Mouse (Mus musculus): ENCODE data around the gene Gfap.

Gfap gene

DNA sequence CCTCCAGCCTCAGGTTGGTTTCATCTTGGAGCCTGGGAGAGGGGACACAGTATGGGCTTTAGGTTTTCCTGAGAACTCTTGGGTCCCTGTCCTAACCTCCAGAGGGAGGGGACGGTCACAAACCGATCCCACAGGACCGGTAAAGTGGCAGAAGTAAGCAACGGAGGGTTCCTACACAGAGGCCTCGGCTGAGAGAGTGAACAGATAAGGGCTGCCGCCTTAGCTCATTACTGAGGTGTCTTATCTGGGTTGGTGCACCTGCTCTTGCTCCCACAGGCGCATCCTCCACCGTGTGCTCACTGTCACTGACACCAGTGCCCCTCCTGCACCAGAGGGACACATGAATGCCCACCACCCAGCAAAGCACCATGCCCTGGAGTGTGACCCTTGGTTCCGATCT, 4.9 kb downstream of the Gfap start:
- no peak for DNase-seq

DNA sequence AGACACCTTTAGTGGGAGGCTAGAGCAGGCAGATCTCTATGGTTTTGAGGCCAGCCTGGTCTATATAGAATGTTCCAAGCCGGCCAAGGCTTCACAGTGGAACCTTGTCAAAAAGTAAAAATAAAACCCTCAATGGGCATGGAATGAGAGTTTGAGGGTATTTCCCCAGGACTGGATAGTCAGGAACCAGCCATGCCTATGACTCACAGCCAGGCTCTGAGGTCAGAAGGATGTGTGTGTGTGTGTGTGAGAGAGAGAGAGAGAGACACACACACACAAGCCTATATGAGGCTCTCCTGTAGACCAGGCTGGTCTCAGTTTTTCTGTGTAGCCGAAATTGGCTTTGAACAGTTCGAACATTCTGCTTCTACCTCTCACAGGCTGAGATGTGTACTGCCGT, 6.0 kb downstream of the Gfap start:
- no peak for DNase-seq

DNA sequence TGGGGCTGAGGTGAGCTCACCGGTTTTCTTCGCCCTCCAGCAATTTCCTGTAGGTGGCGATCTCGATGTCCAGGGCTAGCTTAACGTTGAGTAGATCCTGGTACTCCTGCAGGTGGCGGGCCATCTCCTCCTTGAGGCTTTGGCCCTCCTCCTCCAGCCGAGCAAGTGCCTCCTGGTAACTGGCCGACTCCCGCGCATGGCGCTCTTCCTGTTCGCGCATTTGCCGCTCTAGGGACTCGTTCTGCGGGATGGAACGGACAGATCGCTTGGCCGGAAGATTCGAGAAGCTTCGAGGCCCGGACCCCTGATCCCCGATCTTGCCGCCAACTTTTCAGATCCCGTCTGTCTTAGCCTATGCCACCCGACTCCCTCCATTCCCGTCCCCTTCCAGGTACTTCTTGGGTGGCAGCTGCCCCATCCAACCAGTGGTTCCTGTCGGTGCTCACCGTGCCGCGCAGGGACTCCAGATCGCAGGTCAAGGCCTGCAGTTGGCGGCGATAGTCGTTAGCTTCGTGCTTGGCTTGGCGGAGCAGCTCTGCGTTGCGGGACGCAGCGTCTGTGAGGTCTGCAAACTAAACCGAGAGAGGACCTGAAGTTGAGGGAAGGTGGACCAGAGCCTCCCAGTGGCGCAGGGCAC, 7.6 kb downstream of the Gfap start:
- peak; percentile 87 for DNase-seq

DNA sequence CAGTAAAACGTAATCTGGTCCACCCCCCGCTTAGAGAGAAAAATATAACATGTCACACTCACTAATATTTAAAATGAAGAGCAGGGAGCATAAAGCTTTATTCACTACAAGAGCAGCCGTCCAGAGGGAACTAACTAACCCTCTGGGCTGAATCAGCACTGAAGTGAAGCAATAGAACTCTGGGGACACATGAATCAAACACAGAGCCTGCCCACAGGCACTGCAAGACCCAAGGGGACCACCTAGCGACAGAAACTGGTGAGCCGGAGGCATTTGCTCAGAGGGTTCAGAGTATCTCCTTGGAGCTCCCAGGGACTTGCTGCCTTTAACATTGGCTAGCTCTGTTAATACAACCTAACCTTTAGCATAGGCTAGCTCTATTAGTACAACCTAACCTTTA, 10.6 kb downstream of the Gfap start:
- no peak for DNase-seq

DNA sequence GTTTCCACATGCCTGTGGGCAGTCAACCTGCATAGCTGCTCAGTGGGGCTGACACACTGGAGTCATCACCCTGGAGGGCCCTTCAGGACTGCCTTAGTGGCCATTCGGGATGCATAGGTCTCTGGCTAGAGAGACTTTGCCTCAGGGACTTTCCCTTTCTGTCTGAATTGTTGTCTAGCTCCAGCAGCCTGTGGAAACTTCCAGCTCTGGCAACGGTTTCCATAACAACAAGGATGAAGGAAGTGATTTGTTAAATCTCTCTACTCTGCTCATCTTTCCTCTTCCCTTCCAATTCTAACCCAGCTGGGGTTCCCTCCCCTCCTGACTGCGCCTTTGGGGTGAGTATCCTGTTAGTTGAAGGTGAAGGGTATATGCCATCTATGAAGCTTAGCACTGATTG, 12.6 kb downstream of the Gfap start:
- no peak for DNase-seq

DNA sequence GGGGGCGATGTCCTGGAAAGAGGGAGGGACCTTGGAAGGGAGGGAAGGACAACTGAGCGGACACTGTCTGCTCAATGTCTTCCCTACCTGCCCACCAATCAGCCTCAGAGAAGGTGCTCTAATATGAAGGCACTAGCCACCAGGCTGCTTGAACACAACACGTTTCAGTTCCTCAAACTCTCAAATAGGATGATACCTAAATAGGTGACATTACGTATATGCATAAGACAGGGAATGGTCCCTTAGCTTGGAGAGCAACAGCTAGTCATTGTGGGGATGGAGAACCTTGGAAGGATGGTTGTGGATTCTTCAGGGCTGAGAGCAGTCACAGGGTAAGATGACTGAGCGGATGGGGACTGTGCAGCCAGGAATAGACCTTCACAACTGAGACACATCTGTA, 13.3 kb downstream of the Gfap start:
- no peak for DNase-seq

DNA sequence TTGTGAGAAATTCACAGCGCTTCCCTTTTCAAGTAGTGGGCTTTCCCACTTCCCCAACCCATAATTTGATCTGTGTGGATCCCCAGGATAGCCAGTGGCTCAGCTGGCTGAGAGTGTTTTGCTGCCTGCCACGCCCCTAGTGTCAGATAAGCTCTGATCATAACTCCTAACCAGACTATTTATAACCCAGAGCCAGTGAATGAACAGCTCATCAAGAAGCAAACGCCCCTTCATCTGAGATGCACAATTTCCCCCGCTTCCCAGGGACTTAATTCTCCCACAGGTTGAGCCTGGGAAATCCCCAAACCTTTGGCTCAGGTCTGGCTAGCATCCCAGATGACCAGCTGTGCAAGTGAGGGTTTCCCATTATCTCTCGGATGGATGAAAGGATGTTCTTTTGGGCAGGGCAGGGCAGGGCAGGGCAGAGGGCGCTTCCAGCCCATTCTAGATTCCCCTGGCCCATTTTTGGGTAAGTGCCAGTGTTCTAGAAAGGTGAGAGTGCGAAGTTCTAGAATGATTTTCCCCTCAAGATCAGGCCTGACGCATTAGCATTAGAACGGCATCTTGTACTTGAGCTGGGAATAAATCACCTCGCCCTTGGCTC, 16.0 kb downstream of the Gfap start, which contains the start of gene Fam187a:
Fam187a (plus strand) TSS at position 554 of the 604 bp plus-strand sequence.
- no peak for DNase-seq

DNA sequence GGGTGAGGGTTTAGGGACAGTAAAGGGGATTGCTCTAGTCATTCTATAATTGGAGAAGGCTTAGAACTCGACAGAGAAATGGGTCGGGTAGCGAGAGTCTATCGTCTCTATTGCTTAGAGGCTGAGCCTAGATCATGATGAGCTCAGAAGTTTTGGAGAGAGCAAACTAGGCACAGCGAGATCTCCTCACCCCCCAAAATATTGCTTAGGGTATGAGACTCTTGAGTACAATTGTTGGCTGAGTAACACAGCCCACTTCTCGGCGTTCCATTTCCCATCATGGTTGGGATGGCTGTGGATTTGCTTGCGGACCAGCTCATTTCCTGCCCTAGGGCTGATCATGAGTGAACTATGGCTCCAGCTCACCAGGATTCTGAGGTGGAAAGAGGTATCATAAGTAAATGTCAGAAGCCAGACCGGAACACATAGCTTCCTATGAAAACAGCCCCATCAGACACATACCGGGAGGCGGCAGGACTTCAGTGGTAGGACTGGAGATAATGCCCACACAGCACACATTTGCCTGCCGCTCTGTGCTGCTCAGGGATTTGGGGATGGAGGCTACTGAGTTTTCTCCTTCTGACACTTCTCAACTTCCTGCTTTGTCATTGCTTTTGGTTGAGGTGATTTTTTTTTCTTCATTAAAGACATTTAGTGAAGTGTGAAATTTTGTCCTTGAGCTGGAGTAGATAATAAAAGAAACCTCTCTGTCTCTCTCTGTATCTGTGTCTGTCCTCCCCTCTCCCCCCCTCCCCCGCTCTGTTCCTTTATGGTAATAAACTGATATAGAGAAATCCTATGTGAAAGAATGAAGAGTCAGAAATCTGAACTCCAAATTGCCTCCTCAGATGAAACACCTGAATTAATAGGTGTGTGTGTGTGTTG, 19.2 kb downstream of the Gfap start:
- no peak for DNase-seq

DNA sequence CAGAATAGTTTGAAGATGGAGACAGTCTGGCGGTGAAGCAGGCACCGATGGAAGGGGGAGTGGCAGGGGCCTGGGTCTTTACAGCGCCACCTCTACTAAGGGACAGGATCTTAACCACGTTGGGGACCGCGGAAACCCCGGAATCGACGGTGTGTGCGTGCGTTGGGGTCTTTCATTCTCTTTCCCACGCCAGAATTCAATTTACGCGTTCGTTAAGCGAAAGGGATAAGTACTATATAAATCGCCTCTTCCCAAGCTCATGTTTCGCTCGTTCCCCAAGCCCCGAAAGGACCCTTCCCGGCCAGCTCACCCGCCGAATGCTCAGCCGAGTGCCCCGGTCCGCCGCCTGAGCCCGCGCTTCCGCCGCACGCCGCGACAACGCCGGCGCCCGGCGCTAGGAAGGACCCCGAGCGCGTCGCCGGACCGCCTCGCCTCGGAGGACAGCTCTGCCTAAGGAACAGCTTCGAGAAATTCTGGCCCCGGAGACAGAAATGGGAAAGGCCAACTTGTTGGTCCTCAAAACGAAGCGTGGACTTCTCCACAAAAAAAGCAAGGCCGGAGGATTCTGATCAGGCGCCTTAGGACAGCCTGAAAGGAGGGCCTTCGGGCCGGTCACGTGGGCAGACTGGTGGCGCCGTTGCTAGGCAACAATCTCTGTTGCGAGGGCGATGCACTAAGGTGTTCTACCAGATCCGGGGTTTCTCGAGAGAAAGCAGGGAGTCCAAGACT, 20.0 kb downstream of the Gfap start, which contains the start of the genes Eftud2 and Ccdc103:
Eftud2 (minus strand) TSS at position 401 of the 729 bp plus-strand sequence.
Ccdc103 (plus strand) TSS at position 620 of the 729 bp plus-strand sequence.
- peak; percentile 95 for DNase-seq

DNA sequence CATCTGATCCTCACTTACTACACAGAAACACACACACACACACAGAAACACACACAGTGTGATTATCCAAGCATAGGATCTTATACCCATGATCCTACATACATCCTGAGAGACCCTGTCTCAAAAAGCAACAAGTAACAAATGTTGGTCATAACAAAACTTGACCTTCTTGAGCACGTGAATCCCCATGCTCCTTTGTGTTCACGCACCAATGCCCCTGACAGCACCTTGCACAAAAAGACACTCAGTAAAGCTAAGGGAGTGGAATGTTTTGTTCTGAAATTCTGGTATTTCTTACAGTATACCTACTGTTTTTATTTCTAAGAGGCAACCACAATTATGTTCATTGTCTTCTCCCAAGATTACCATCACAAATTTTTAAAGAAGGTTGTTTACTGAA, 21.2 kb downstream of the Gfap start:
- DNase-seq = no peak

DNA sequence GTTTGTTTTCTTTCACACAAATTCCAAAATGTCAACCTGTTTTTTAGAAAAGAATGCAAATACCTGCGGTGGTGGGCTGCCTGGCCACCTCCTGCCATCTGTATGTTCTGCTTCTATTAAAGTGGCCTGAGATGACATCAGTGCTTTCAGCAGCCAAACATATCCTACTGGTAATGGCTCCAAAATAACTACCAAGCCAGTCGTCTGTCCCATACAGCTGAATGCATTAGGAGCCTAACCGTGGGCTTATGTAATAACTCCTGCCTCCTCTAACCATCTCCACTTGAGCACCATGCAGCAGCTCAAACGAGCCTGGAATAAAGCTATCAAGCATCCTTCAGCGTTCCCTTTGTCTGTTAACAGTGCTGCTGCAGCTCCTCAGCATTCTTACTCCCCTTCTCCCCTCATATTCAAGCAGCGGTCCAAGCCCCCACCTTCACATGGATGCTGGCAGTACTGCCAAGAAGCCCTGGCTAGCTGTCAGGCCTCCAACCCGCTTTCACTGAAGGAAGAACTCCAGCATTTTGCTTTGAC, 25.8 kb downstream of the Gfap start:
- DNase-seq = no peak

DNA sequence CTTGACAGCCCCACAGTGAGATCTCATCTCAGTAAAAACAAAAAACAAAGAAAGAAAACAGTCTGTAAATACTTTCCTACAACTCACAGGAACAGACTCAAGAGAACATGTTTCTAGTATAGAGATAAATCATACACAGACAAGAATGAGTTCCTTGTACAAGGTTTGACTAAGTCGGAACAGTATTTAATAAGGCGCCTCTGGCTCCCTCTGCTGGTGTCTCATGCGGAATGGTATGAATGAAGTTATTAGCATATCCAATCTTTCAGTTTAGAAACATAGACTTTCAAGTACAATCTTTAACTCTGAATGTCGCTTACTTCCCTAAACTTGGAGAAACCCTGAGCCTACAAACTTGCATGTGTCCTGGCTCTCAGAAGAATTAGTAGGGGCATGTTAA, 36.4 kb downstream of the Gfap start:
- peak; percentile 76 for DNase-seq

DNA sequence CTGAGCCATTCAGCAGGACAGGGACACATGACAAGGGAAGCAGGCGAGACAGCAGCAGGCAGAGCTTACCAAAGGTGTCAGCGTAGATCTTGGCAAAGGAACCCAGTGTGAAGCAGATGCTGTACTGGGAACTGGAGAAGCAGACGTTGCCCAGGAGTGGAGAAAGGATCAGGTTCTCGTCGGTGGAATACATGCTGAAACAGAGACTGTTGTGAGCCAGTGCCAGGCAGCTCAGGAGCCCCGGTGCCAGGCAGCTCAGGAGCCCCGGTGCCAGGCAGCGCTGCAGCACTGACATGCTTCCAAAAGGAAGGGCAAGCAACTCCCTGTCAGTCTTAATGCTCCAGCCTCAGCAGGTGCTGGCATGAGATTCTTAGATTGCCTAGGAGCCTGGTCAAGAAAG, 40.8 kb downstream of the Gfap start:
- no peak for DNase-seq

DNA sequence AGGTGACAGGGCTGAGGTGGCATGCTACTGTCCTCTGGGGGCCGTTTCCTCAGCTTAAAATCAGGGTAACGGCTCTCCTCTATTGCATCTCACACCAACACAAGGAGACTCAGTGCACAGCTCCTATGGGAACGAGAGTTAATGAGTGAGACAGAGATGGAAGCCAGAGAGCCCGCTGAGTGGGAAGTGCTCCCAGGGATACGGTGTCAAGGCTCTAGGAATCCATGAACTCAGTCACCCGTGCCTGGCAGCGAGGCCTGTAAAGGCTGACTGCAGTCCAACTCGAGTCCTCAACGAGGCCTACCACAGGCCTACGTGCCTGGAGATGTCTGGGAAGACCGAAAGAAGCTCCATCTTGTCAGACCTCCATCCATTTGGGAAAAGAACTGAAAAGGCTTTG, 41.8 kb downstream of the Gfap start:
- DNase-seq = no peak

DNA sequence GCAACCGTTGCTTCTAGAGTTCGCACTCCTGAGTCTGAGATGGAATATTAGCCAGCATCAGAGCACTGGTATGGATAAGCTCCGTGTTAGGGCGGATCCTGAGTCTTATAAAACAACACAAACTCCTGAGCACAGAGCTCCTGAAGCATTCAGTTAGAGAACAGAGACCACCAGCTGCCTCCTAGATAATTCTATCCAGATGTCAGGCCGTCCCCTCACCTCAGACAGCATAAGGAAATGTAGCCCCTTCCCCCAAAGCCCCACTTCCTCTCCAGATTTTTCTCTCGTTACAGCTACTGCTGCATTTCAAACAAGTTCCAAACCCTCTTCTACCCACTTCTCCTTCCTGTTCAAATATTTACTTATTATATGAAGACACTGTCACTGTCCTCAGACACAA, 44.8 kb downstream of the Gfap start:
- no peak for DNase-seq

DNA sequence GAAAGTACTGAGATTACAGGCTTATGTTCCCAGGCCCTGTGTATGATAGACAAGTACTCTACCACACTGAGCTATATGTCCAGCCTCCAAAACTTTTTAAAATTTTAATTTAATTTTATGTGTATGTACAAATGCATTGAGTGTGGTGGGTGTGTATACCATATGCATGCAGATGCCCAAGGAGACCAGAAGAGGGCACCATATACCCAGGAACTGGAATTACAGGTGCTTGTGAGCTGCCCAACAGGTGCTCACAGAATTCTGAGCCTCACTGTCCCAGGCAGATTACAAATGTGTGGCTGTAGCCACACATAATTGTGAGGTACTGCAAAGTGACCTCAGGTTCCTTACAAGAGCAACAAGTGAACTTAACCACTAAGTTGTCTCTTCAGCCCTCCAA, 47.0 kb downstream of the Gfap start:
- no peak for DNase-seq

DNA sequence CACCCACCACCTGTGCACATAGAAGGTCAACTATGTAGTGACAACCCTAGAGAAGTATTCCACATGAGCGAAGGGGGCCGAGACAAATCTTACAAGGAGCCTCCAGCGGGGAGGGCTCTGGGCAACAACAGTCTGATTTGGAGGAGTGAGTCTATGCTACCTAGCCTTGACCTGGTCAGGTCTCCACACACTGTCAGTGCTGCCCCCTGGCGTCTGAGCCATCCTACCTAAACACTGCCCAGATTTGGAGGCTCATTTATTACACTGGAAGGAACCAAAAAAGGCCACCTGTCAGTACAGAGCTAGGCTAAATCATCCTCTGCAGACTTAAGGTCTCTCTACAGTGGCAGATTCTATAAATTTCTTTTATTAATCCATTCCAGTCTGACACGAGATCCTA, 48.8 kb downstream of the Gfap start:
- peak; percentile 72 for DNase-seq

DNA sequence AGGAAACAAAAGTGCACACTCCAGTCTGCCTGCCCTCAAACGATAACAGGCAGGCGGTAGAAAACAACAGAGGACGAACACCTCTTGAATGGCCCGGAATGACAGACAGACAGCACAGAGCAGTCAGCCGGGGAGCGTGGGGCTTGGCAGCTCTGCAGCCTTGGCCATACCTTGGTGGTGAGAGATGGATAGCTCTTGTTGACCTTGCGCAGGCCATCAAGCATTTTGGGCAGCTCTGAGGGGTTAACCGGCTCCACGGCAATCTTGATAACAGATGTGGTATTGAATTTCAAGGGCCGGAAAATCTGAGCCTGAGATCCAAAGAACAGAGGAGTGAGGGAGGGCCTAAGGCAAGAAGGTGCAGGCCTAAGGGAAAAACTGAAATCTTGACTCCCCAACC, 54.8 kb downstream of the Gfap start:
- DNase-seq = no peak

DNA sequence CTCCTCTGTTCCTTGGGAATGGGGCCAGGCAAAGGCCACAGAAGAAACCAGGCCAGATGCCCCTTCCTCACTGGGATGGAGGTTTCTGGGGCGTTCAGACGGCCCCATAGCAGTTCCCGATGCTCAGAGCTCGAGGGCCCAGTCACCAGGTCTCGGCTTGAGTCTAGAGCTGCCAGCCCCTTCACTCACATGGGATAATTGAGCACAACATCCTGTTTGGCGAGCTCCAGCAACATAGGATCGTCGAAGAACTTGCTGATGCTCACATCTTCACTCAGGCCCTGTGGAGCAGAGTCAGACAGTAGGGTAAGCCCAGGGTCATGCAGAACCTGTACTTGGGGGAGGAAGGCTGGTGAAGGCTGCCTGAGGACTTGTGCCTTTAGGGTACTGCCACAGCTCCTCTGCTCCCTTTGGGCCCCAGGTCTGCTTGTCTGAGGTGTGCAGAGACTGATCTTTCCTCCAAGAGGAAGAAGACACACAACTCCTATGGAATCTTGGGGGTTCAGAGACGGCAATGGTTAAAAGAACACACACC, 62.0 kb downstream of the Gfap start:
- DNase-seq = no peak

DNA sequence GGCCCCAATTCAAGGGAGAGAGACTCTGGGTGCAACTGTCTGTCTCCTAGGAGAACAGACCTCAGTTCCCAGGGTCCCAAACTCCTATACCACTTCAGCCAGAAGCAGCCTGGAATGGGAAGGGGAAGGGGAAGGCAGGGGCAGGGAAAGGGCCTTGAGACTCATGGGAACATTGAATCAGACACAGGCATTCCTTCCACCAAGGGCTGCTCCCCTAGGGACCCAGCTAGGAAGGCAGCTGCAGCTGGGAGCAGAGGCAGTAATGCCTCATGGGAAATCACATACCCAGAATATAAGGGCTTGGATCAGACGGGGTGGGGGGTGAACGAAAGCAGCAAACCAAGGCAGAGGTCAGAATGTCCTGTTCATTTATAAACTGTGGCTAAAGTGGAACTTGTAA, 62.6 kb downstream of the Gfap start:
- peak; percentile 38 for DNase-seq

DNA sequence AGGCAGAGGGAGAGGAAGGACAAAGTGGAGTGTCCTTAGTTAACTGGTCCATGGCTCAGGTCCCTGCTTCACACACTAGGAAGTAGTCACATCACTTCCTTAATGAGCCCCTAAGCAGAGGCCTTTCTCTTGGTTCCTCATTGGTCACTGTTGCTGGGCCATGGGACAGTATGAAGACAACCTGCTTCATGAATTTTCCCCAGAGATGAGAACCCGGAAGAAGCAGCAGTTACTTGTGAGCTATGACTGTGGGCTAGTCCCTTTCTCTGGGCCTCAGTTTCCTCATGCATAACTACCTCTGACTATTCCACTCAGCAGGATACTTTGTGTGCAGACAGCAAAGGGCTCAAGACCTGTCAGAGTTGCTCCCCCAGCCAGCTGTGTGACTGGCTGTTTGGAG, 63.3 kb downstream of the Gfap start:
- no peak for DNase-seq
